Mouse (Mus musculus) pancreas, adult 10 weeks (tissue): ENCODE data around the gene Akap11. TPM values are rescaled to one million over a fixed set of nuclear protein-coding genes. Genes with fewer than 3 reads are reported as not detected.

ENCODE experiments used
- polyA plus RNA-seq: library from polyadenylated mRNA; stranded (reverse); fragments of 350-450 nt; fragmentation: Illumina TruSeq; extraction: RNeasy Lipid Tissue Mini Kit (QIAGEN cat#74804); gene quantifications from one replicate; pipeline ENCODE4 v1.2.3, GENCODE M21; 2015; ENCODE audit warnings: low read depth, low replicate concordance; ENCODE audit not compliant: insufficient read depth

The Akap11 gene
- polyA plus RNA-seq = 6.2 TPM

DNA sequence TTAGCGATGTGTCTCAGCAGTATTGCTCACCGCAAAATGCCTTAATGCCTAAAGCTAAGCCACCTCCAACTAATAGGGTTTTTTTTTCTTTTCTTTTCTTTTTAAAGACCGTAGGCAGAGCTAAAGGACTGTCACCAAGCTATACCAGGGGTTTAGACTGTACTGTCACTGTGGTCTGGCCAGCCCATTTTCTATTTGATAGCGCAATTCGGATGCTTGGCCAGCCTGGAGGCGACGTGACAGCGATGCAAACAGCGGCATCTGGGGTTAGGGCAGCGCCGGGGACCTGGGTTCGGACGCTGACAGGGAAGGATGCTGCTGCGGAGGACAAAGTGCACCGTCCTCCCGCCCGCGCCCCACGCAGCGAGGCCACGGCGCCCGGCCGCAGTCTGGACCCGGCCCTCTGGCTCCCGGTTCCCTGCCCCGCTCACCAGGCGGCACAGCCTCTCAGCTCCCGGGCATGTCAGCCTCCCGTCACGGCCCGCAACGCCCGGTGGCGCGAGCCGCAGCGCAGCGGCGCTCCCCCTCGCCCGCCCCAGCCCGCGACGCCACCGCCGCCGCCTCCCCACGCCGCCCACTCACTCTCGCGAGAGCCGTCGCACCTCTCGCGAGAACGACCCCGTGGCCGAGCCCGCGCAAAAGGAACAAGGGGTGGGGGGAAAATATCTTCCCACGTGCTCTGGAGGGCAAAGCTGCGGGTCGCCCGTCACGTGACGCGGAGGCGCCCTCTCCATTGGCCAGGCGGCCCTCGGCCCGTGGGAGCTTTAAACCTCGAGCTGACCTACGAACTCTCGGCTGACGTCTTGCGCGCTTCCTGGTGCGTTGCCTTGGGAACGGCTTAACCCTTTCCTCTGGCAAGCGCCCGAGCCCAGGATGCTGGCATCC lies at the start of gene Akap11:
Gene Akap11, minus strand, starts transcription at position 528 of the 885 bp plus-strand sequence.

Other genes starting within 250 kb of the Akap11 start
- gene Tnfsf11, start 228.8 kb downstream of the Akap11 start, polyA plus RNA-seq = not detected
- 0.94 TPM for gene Dgkh, start 196.0 kb upstream of the Akap11 start, polyA plus RNA-seq